Mouse (Mus musculus) hindbrain, postnatal 0 days (tissue): ENCODE measurements around the gene Srrm2. TPM values are rescaled to one million over a fixed set of nuclear protein-coding genes. Genes with fewer than 3 reads are reported as not detected.

Source experiments
- ATAC-seq: fragments of 200-750 bp; cut with Nextera tagmentation; 2 replicates; pipeline ENCODE4 v1.8.0; 2017; ENCODE audit warnings: mild to moderate bottlenecking, moderate TSS enrichment, moderate library complexity
- DNase-seq: peaks from one replicate; pipeline ENCODE4 v3.0.0-alpha.2; 2015; ENCODE audit warnings: low spot score
- H3K27ac ChIP-seq: fragments of 300-500 bp; sonication (generic); 2 replicates; pipeline ENCODE4 v1.5.1; 2014; ENCODE audit warnings: mild to moderate bottlenecking
- H3K27me3 ChIP-seq: fragments of 300-500 bp; sonication (generic); 2 replicates; pipeline ENCODE4 v1.6.1; 2014; ENCODE audit warnings: low read length, mixed read lengths; ENCODE audit not compliant: insufficient read depth
- H3K36me3 ChIP-seq: fragments of 300-500 bp; sonication (generic); 2 replicates; pipeline ENCODE4 v1.6.1; 2014; ENCODE audit warnings: low read length, mixed read lengths; ENCODE audit not compliant: insufficient read depth
- H3K4me1 ChIP-seq: fragments of 300-500 bp; sonication (generic); 2 replicates; pipeline ENCODE4 v1.6.1; 2014; ENCODE audit warnings: antibody characterized with exemption, low read length, mixed read lengths; ENCODE audit not compliant: insufficient read depth
- H3K4me2 ChIP-seq: fragments of 300-500 bp; sonication (generic); 2 replicates; pipeline ENCODE4 v1.6.1; 2014; ENCODE audit warnings: low read depth, mild to moderate bottlenecking, low read length, moderate library complexity, mixed read lengths
- H3K4me3 ChIP-seq: fragments of 300-500 bp; sonication (generic); 2 replicates; pipeline ENCODE4 v1.5.1; 2014; ENCODE audit warnings: low read length
- H3K9ac ChIP-seq: fragments of 300-500 bp; sonication (generic); replicated peaks from 2 replicates; pipeline ENCODE4 v1.6.1; 2014; ENCODE audit warnings: mild to moderate bottlenecking, low read length, moderate library complexity, mixed read lengths
- H3K9me3 ChIP-seq: fragments of 300-500 bp; sonication (generic); 2 replicates; pipeline ENCODE4 v1.6.1; 2016; ENCODE audit warnings: low read length, mixed read lengths
- CTCF ChIP-seq: IDR thresholded peaks from 2 replicates; pipeline ENCODE4 v1.5.1; 2016; ENCODE audit warnings: antibody characterized with exemption, control low read depth, low read depth
- WGBS: fragments of 180-500 bp; shearing (Covaris S2); extraction: QIAGEN DNeasy Blood & Tissue Kit; methylation state at CpG from one replicate; pipeline ENCODE4 v1.1.7; 2014; 5-methylcytosine and 5-hydroxymethylcytosine counted together
- polyA plus RNA-seq: library from polyadenylated mRNA; unstranded; fragments of >200 nt; fragmentation: Nextera tagmentation; extraction: Ambion mirVana; gene quantifications from 2 replicates; pipeline ENCODE4 v1.2.1, GENCODE M21; 2015
- total RNA-seq: library from RNA; depleted of rRNA; stranded (reverse); fragments of >200 nt; gene quantifications from 2 replicates; pipeline ENCODE4 v1.2.3, GENCODE M21; 2014

Gene Srrm2
- total and polyA plus RNA-seq, 2 experiments from 2014 or later: 144 to 419 TPM

- H3K4me1 ChIP-seq: peaks cover 13% of the 10 kb centered on the region; the same call in 1 of the 2 replicates
- WGBS: 38% methylated on average over 10 of the region's 10 CpGs
- H3K9me3 ChIP-seq: no peaks in the 10 kb centered on the region
- H3K4me3 ChIP-seq: no peak overlapping the region
- no peak overlapping the region for H3K9ac ChIP-seq
- H3K36me3 ChIP-seq: peaks cover 21% of the 10 kb centered on the region
- ATAC-seq (no peak), DNase-seq (peak; percentile 81)
- peak; percentile 80 for TF ChIP-seq CTCF
- H3K27me3 ChIP-seq: peaks cover 21% of the 10 kb centered on the region; the same call in 1 of the 2 replicates
- H3K27ac ChIP-seq: no peak overlapping the region
- peak overlapping the region; percentile 26; the same call in 1 of the 2 replicates for H3K4me2 ChIP-seq
Measured at GRCm38 (mm10) chr17:23748631-23749391, 41.5 kb upstream of the Srrm2 start.

- Histone ChIP-seq H3K4me3 (no peak overlapping the region), H3K9ac (no peak overlapping the region), H3K27me3 (peaks cover 14% of the 10 kb centered on the region; the same call in 1 of the 2 replicates), H3K27ac (no peak overlapping the region), H3K9me3 (no peaks in the 10 kb centered on the region), H3K4me1 (peaks cover 12% of the 10 kb centered on the region; the same call in 1 of the 2 replicates), H3K36me3 (peaks cover 27% of the 10 kb centered on the region), H3K4me2 (peak overlapping the region; percentile 26; the same call in 1 of the 2 replicates)
- DNase-seq (no peak), ATAC-seq (no peak)
- no peak for TF ChIP-seq CTCF
- 85% methylated on average over 11 of the region's 11 CpGs for WGBS
Measured at GRCm38 (mm10) chr17:23749400-23750191, 40.7 kb upstream of the Srrm2 start.

- ATAC-seq (no peak), DNase-seq (no peak)
- H3K27me3 ChIP-seq: no peaks in the 10 kb centered on the region
- no peak overlapping the region for H3K4me3 ChIP-seq
- no peaks in the 10 kb centered on the region for H3K9me3 ChIP-seq
- no peak overlapping the region for H3K27ac ChIP-seq
- no peaks in the 10 kb centered on the region for H3K4me1 ChIP-seq
- no peak overlapping the region for H3K4me2 ChIP-seq
- no peak for TF ChIP-seq CTCF
- 80% methylated on average over 13 of the region's 13 CpGs for WGBS
- no peak overlapping the region for H3K9ac ChIP-seq
- peaks cover 57% of the 10 kb centered on the region for H3K36me3 ChIP-seq
Measured at GRCm38 (mm10) chr17:23755689-23756088, 34.6 kb upstream of the Srrm2 start.

- Histone ChIP-seq H3K9me3 (no peaks in the 10 kb centered on the region), H3K36me3 (peaks cover 46% of the 10 kb centered on the region), H3K27me3 (no peaks in the 10 kb centered on the region), H3K27ac (no peak overlapping the region), H3K4me3 (no peak overlapping the region), H3K4me2 (no peak overlapping the region), H3K4me1 (no peaks in the 10 kb centered on the region), H3K9ac (no peak overlapping the region)
- TF ChIP-seq CTCF: no peak
- ATAC-seq (no peak), DNase-seq (no peak)
- WGBS: 97% methylated on average over 9 of the region's 9 CpGs
Measured at GRCm38 (mm10) chr17:23757581-23757980, 32.8 kb upstream of the Srrm2 start.

- ATAC-seq (no peak), DNase-seq (no peak)
- Histone ChIP-seq H3K27me3 (no peaks in the 10 kb centered on the region), H3K36me3 (peaks cover 36% of the 10 kb centered on the region; the same call in 1 of the 2 replicates), H3K9me3 (no peaks in the 10 kb centered on the region), H3K27ac (no peak overlapping the region), H3K4me3 (no peak overlapping the region), H3K4me2 (no peak overlapping the region), H3K4me1 (no peaks in the 10 kb centered on the region), H3K9ac (no peak overlapping the region)
- no peak for TF ChIP-seq CTCF
- WGBS: 49% methylated on average over 8 of the region's 8 CpGs
Measured at GRCm38 (mm10) chr17:23758801-23759200, 31.5 kb upstream of the Srrm2 start.

GRCm38 (mm10) chr17:23760231-23760630 lies 30.1 kb upstream of the Srrm2 start:
- H3K4me2 ChIP-seq: no peak overlapping the region
- H3K27me3 ChIP-seq: no peaks in the 10 kb centered on the region
- peaks cover 30% of the 10 kb centered on the region; the same call in 1 of the 2 replicates for H3K36me3 ChIP-seq
- H3K4me1 ChIP-seq: no peaks in the 10 kb centered on the region
- ATAC-seq (no peak), DNase-seq (no peak)
- no peak overlapping the region for H3K27ac ChIP-seq
- no peak overlapping the region for H3K9ac ChIP-seq
- TF ChIP-seq CTCF: no peak
- H3K9me3 ChIP-seq: no peaks in the 10 kb centered on the region
- 96% methylated on average over 9 of the region's 9 CpGs for WGBS
- H3K4me3 ChIP-seq: no peak overlapping the region
